Mouse (Mus musculus) myocyte (in vitro differentiated cells): ENCODE measurements around the gene Cmtm2a. TPM values are rescaled to one million over a fixed set of nuclear protein-coding genes. Genes with fewer than 3 reads are reported as not detected.
"Not testable (repeated sequence)": the region's sequence is repeated elsewhere in the genome, so short reads cannot be mapped to it uniquely, and the experiment has no call there.

Experiments used
- H3K27me3 ChIP-seq: one replicate; pipeline ENCODE4 v1.6.1; 2011; ENCODE audit not compliant: control insufficient read depth, insufficient read depth, insufficient read length
- H3K36me3 ChIP-seq: one replicate; pipeline ENCODE4 v1.6.1; 2011; ENCODE audit not compliant: control insufficient read depth, insufficient read depth
- H3K4me2 ChIP-seq: one replicate; pipeline ENCODE4 v1.6.1; 2011; ENCODE audit warnings: low read depth, control low read depth
- H3K4me3 ChIP-seq: one replicate; pipeline ENCODE4 v1.5.1; 2011; ENCODE audit warnings: mild to moderate bottlenecking, control low read depth, moderate library complexity
- H3K79me2 ChIP-seq: one replicate; pipeline ENCODE4 v1.6.1; 2011; ENCODE audit not compliant: control insufficient read depth, insufficient read depth
- H3ac ChIP-seq: one replicate; pipeline ENCODE4 v1.6.1; 2011; ENCODE audit not compliant: control insufficient read depth, insufficient read length
- CEBPB ChIP-seq: IDR thresholded peaks from 2 replicates; pipeline ENCODE4 v1.6.1; 2011; ENCODE audit warnings: mild to moderate bottlenecking, moderate library complexity; ENCODE audit not compliant: poor library complexity, insufficient read depth, severe bottlenecking
- E2F4 ChIP-seq: IDR thresholded peaks from one replicate; pipeline ENCODE4 v1.6.1; 2011; ENCODE audit warnings: mild to moderate bottlenecking, control low read depth, moderate library complexity; ENCODE audit not compliant: insufficient read depth
- MAX ChIP-seq: IDR thresholded peaks from one replicate; pipeline ENCODE4 v1.6.1; 2011; ENCODE audit warnings: low read depth, mild to moderate bottlenecking, control low read depth
- MYOD1 ChIP-seq, 3 experiments: IDR thresholded peaks; one replicate each; pipeline ENCODE4 v1.6.1; 2011; ENCODE audit warnings: control low read depth in 2 of 3, low read depth in 2 of 3, mild to moderate bottlenecking in 2 of 3, moderate library complexity in 1 of 3; ENCODE audit not compliant: insufficient read length in 2 of 3, control insufficient read depth in 1 of 3
- MYOG ChIP-seq, 3 experiments: IDR thresholded peaks; one replicate each; pipeline ENCODE4 v1.6.1; 2011; ENCODE audit warnings: control low read depth in 2 of 3, low read depth in 2 of 3, mild to moderate bottlenecking in 2 of 3; ENCODE audit not compliant: insufficient read length in 2 of 3, control insufficient read depth in 1 of 3, insufficient read depth in 1 of 3
- POLR2A ChIP-seq: IDR thresholded peaks from one replicate; pipeline ENCODE4 v1.6.1; 2011; ENCODE audit warnings: low read depth, mild to moderate bottlenecking, control low read depth, moderate library complexity; ENCODE audit not compliant: insufficient read length
- POLR2AphosphoS2 ChIP-seq: IDR thresholded peaks from one replicate; pipeline ENCODE4 v1.6.1; 2011; ENCODE audit warnings: low read depth, control low read depth; ENCODE audit not compliant: insufficient read length
- REST ChIP-seq: IDR thresholded peaks from one replicate; pipeline ENCODE4 v1.6.1; 2011; ENCODE audit warnings: mild to moderate bottlenecking, control low read depth, moderate library complexity; ENCODE audit not compliant: insufficient read depth, insufficient read length
- SRF ChIP-seq: IDR thresholded peaks from one replicate; pipeline ENCODE4 v1.6.1; 2011; ENCODE audit warnings: low read depth; ENCODE audit not compliant: control insufficient read depth, insufficient read length
- TCF12 ChIP-seq: IDR thresholded peaks from one replicate; pipeline ENCODE4 v1.6.1; 2011; ENCODE audit warnings: mild to moderate bottlenecking, control low read depth; ENCODE audit not compliant: poor library complexity, insufficient read depth, severe bottlenecking
- TCF3 ChIP-seq: IDR thresholded peaks from one replicate; pipeline ENCODE4 v1.6.1; 2011; ENCODE audit warnings: low read depth, control low read depth; ENCODE audit not compliant: insufficient read length
- USF1 ChIP-seq: IDR thresholded peaks from one replicate; pipeline ENCODE4 v1.6.1; 2011; ENCODE audit warnings: low read depth, mild to moderate bottlenecking, control low read depth, moderate library complexity
- polyA plus RNA-seq: library from polyadenylated mRNA; unstranded; fragments of >200 nt; fragmentation: generic; extraction: Trizol; gene quantifications from one replicate; pipeline ENCODE4 v1.2.1, GENCODE M21; 2012; ENCODE audit warnings: missing spikeins

The Cmtm2a gene
- not detected for polyA plus RNA-seq

DNA sequence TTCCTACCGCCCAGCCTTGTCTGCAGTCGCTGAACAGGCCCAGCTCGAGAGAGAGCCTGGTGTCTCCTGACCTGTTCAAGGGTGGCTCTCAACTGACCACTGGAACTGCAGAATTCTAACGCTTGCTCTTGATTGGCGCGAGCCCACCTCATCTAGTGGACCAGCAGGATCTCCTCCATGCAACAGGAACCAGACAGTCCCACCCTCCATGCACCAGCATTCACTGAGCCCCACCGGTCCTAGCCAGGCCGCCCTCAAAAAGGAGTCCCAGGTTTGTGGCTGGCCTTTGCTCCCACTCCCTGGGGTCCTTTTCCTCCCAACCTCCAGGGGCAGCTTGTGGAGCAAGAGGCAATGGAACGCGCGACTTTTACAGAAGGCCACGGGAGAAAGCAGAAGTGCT, at the start of gene Cmtm2a:
Cmtm2a (minus strand) TSS at position 101 of the 400 bp plus-strand sequence.
- H3K4me3 ChIP-seq, H3K36me3 ChIP-seq, H3K4me2 ChIP-seq, H3K27me3 ChIP-seq, H3ac ChIP-seq, H3K79me2 ChIP-seq: not testable (repeated sequence)

GRCm38 (mm10) chr8:104342426-104342825, 49.4 kb upstream of the Cmtm2a start:
- H3K27me3 ChIP-seq, result no peaks in the 10 kb centered on the region
- H3ac ChIP-seq, result no peak overlapping the region
- no peak overlapping the region for H3K4me3 ChIP-seq
- no peak overlapping the region for H3K4me2 ChIP-seq
- H3K36me3 ChIP-seq, result no peaks in the 10 kb centered on the region
- H3K79me2 ChIP-seq, result no peaks in the 10 kb centered on the region
- no peak for TF ChIP-seq USF1
- TF ChIP-seq MYOD1 (IDR thresholded peaks at IDR 0.05; ENCODE audit: control insufficient read depth in 1 of 3, insufficient read length in 2 of 3, low read depth in 2 of 3), result no peak
- TF ChIP-seq MYOG (IDR thresholded peaks at IDR 0.05; ENCODE audit: control insufficient read depth in 1 of 3, insufficient read depth in 1 of 3, insufficient read length in 2 of 3, low read depth in 2 of 3), result no peak
- no peak for TF ChIP-seq SRF
- no peak for TF ChIP-seq POLR2AphosphoS2
- TF ChIP-seq E2F4, result no peak
- no peak for TF ChIP-seq REST
- no peak for TF ChIP-seq TCF12
- TF ChIP-seq TCF3, result no peak
- TF ChIP-seq POLR2A, result no peak

DNA sequence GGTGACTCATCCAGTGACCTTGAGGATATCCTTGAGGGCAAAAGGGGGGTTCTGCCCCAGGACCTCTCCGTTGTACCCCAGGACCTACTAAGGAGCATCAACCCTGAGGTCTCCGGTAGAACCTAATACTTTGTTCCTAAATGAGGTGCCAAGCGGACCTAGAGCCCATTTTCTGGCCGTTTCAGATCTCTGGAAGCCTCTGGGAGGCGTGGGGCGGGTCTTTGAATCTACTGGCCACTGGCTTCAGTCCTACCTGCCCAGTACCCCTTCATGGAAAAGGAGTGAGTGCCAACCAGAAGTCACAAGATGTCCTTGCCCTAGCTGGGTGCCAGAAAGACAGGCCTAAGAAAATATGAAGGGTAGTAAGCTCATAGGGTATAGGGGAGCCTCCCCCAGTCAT, 48.7 kb upstream of the Cmtm2a start:
- TF ChIP-seq REST (no peak), E2F4 (no peak), TCF12 (no peak)
- no peaks in the 10 kb centered on the region for H3K36me3 ChIP-seq
- no peaks in the 10 kb centered on the region for H3K79me2 ChIP-seq
- H3ac ChIP-seq, result peak overlapping the region; percentile 28
- peak overlapping the region; percentile 73 for H3K4me2 ChIP-seq
- H3K27me3 ChIP-seq, result no peaks in the 10 kb centered on the region
- peak overlapping the region; percentile 68 for H3K4me3 ChIP-seq

DNA sequence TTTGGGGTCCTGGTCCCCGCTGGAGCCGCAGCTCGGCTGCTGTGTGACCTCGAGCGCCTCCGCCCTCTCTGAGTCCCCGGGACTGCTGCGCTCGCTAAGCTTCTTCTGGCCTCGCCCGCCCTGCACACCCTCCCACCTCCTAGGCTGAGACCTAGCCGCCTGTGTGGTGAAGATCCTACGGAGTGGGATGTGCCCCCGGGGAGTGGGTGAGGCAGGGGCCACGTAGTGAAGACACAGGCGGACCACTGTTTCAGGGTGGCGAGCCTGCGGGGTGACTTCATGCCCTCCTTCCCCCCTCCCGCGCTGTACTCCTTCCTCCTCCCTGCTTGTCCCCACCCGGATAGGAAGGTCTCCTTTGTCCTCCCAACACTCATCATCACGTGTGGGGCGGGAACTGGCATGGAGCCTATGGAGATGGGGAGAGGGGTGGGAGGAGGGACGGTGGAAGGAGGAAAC, 48.2 kb upstream of the Cmtm2a start:
- H3K4me2 ChIP-seq, result peak overlapping the region; percentile 73
- TF ChIP-seq MYOG (IDR thresholded peaks at IDR 0.05; ENCODE audit: control insufficient read depth in 1 of 3, insufficient read depth in 1 of 3, insufficient read length in 2 of 3, low read depth in 2 of 3) (no peak), SRF (no peak), POLR2AphosphoS2 (peak; percentile 83), POLR2A (peak; percentile 77), TCF12 (no peak), MAX (no peak), REST (no peak), CEBPB (no peak), MYOD1 (IDR thresholded peaks at IDR 0.05; ENCODE audit: control insufficient read depth in 1 of 3, insufficient read length in 2 of 3, low read depth in 2 of 3) (no peak), TCF3 (no peak), USF1 (peak; percentile 87), E2F4 (no peak)
- H3ac ChIP-seq, result peak overlapping the region; percentile 28
- H3K36me3 ChIP-seq, result no peaks in the 10 kb centered on the region
- H3K27me3 ChIP-seq, result no peaks in the 10 kb centered on the region
- H3K4me3 ChIP-seq, result peak overlapping the region; percentile 68
- no peaks in the 10 kb centered on the region for H3K79me2 ChIP-seq

DNA sequence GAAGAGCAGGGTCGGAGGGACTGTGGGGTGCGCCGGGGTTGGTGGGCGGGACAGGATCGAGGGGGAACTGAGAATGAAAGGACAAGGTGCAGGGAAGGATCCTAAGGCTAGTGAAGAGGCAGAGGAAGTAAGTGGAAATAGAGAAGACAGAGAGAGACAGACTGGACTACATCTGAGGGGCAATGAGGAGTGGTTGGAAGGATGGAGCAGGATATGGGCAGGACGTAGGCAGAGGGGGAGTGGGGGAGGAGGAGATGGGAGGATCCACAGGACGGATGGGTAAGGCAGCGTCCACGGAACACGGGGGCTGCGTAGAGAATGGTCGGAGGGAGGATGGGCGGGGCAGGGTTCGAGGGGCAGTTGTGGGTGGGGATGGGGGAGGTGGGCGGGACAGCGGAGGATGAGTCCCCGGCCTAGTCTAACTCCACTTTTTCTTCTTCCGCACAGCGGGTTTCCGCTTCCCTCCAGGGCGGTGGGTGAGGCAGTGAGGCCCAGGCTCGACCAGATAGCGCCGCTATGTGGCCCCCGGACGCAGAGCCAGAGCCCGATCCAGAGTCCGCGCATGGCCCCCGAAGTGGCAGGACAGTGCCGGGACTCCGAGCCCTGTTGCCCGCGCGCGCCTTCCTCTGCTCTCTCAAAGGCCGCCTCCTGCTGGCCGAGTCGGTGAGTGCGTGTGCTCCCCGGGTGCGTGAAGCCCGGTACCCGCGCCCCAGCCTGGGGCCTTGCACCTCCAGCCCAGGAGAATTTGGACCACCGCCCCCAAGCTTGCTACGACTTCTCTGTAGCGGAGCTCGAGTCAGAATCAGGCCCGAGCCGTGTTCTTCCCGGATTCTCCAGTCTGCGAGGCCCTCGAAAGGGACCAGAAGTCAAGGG, 47.5 kb upstream of the Cmtm2a start:
- Histone ChIP-seq H3K79me2 (no peaks in the 10 kb centered on the region), H3K4me3 (peak overlapping the region; percentile 68), H3K4me2 (peak overlapping the region; percentile 89), H3ac (peak overlapping the region; percentile 28), H3K27me3 (no peaks in the 10 kb centered on the region), H3K36me3 (no peaks in the 10 kb centered on the region)
- no peak for TF ChIP-seq USF1
- TF ChIP-seq POLR2AphosphoS2, result peak; percentile 24
- TF ChIP-seq POLR2A, result peak; percentile 60
